Mouse (Mus musculus) cerebellum, adult 2 months (tissue): ENCODE data around the gene Myh8.

Source experiments
- CTCF ChIP-seq: fragments of 200-500 bp; IDR thresholded peaks from 2 replicates; pipeline ENCODE4 v1.5.1; 2011; ENCODE audit warnings: low read depth, mild to moderate bottlenecking, control low read depth, low read length, moderate library complexity, borderline replicate concordance; ENCODE audit not compliant: insufficient read depth
- POLR2A ChIP-seq: fragments of 200-500 bp; IDR thresholded peaks from 2 replicates; pipeline ENCODE4 v1.6.1; 2011; ENCODE audit warnings: low read length, control low read depth, borderline replicate concordance; ENCODE audit not compliant: insufficient read depth

DNA sequence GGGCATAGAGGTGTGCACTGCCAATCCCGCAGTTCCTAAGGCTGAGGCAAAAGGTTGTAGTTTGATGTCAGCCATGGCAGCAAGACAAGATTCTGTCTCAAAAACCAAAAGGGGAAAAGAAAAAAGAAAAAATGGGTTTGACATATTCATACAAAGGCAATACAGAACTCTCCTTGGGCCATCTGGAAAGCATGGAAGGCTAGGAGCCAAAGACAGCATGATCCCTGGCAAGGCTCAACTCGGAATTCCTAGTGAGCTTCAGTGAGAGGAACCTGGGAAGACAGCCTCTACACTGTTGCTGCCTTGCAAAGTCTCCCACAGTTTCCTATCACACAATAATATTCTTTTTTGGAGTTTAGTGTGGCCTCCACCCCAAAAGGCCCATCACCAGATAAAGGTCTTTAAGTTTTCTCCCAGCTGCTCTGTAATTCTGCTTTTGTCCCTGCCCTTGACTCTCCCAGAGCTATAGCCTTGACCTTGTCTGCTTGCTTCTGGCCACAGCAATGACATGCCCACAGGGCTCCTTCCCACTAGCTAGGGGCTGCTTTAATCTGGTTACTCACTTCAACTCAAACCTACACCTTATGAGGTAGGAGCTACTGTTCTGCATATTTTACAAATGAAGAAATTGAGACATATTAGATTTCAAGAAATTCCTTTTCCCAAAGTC is 68.4 kb downstream of the Myh8 start:
- TF ChIP-seq CTCF (no peak), POLR2A (no peak)
